Mouse (Mus musculus): ENCODE data around the gene Pard3.

DNA sequence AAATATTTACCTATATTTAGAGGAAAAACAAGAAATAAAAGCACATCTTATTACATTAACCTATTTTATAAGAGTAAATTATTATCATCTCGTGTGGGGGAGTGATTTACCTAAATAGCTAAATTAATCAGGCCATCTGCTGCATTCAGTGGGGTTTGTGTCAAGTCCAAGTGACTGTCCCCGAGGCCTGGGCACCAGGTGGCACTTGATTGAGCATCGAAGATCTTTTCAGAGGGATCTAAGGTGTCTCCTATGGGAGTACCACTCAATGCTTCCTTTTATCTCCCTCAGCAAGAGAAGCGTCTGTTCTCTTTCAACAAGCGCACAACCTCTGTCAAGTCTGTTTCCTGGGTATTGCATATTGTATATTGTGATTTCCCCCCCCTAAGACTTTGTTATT is 32.2 kb upstream of the Pard3 start:
- TF ChIP-seq CTCF (IDR thresholded peaks at IDR 0.05; ENCODE audit: borderline replicate concordance, insufficient read depth, low read depth, low read length) (no peak), POLR2A (IDR thresholded peaks at IDR 0.05; ENCODE audit: borderline replicate concordance, insufficient read depth, low read length) (no peak)

Data from cerebellum, adult 2 months (tissue).